Mouse (Mus musculus) heart, adult 18-20 months (tissue): ENCODE measurements around the gene Reck. TPM values are rescaled to one million over a fixed set of nuclear protein-coding genes. Genes with fewer than 3 reads are reported as not detected.

Experiments used
- DNase-seq, 2 experiments: peaks; one replicate each; pipeline ENCODE4 v3.0.0; 2021 to 2022; ENCODE audit warnings: mixed read lengths in 1 of 2
- total RNA-seq, 2 experiments: library from RNA; stranded (reverse); gene quantifications; 2 replicates each; pipeline ENCODE4 v1.2.3; 2021

Reck gene
- total RNA-seq, 2 experiments from 2014 or later, result 4.3 to 5.1 TPM

- peak; percentile 48 to 77 for DNase-seq
Measured at GRCm38 (mm10) chr4:43906443-43906842, 31.1 kb downstream of the Reck start.

DNA sequence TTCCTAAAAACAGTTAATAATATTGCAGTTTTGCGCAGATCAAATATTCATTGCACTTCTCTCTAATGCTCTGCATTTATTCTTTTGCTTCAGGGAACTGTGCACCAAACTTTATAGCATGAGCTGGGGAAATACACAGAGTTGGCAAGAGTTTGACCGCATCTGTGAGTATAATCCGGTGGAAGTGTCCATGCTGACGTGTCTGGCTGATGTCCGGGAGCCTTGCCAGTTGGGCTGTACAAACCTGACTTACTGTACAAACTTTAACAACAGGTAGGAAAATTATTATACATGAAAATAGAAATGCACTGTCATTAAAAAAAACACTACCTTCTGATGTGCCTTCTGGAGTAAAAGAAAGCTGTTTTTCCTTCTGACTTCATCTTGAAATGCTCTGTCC is 42.9 kb downstream of the Reck start:
- DNase-seq, result no peak

DNA sequence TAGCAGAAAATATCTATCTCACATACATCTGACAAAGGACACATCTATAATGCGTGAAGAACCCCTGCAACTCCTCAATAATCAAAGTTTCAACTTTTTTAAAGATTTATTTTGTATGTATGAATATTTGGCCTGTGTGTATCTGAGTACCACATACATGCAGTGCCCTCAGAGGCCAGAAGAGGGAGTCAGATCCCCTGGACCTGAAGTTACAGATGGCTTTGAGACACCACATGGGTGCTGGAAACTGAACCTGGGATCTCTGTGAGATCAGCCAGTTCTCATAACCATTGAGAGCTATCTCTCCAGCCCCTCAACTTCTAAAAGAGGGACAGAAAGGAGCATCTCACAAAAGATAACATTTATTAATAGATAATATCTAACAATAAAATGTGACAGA is 45.3 kb downstream of the Reck start:
- no peak for DNase-seq

- no peak for DNase-seq
Measured at GRCm38 (mm10) chr4:43925125-43925524, 49.8 kb downstream of the Reck start.

- DNase-seq, result peak; percentile 83 to 92
Measured at GRCm38 (mm10) chr4:43925779-43926178, 50.4 kb downstream of the Reck start.

DNA sequence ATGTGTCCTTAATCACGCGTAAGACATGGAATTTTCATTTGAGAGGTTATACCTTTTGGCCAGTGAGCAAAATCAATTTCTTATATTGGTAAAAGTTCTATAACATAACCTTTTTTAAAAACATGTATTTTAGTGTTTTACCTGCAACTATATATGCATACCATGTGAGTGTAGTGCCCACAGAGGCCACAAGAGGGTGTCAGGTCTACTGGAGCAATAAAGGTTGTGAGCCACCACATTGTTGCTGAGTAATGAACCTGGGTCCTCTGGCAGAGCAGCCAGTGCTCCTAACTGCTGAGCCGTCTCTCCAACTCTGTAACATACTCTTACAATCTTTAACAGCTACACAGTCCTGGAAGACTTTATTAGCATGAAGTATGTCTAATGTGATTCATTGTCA is 52.5 kb downstream of the Reck start:
- peak in 1 of 2 experiments; percentile 23 for DNase-seq

DNA sequence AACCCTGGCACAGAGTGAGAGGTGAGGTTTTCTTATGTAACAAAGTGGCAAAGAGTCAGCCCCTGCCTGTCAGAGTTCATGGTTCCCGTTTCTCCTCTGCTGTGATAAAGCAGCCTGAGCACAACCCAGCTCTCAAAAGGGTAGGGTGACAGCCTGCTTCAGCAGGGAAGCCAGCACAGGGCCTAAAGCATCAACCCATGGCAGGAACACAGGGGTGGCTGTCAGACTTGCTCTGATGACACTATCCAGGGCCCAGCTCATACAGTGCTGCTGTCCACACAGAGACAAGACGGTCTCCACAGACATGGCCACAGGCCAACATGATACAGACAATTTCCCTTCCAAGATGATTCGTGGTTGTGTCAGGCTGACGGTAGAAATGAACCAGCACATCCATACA is 56.5 kb downstream of the Reck start:
- no peak for DNase-seq

- DNase-seq, result no peak
Measured at GRCm38 (mm10) chr4:43936186-43936585, 60.9 kb downstream of the Reck start.

DNA sequence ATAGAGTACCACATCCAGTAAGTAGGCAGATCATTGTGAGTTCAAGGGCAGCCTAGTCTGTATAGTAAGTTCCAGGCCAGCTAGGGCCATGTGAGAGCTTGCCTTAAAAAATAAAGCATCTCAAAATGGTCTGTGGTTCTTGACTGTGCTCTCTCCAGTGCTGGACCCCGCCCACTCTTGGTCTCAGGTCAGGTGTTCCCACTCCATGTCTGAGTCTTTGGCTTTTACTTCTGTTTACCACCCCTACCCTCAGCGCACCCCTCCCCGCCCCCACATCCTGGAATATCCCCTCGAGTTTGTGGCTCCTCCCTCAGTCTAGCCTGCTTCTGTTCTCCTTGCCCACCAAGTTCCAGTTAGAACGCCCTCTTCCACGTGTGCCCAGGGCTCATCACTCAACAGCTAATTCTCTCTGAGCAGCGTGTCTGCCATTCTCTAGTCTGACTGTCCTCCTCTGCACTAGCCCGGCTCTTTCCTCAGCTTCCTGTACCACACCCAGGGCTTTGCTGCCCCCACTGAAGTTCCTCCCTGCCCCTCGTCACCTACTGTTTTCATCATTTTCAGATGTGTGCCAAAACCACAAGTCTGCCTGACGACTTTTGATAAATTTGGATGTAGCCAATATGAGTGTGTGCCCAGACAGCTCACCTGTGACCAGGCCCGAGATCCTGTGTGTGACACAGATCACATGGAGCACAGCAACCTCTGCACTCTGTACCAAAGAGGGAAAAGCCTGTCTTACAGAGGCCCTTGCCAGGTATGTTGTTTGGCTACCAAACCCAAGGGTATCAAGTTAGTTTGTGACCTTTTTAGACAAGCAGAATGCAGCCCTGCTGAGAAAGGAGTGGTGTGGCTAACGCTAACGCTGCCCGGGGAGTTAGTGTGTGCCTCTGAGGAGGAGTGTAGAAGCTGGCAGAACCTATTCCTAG is 61.7 kb downstream of the Reck start:
- DNase-seq, result no peak

GRCm38 (mm10) chr4:43941315-43941714 is 66.0 kb downstream of the Reck start:
- no peak for DNase-seq

DNA sequence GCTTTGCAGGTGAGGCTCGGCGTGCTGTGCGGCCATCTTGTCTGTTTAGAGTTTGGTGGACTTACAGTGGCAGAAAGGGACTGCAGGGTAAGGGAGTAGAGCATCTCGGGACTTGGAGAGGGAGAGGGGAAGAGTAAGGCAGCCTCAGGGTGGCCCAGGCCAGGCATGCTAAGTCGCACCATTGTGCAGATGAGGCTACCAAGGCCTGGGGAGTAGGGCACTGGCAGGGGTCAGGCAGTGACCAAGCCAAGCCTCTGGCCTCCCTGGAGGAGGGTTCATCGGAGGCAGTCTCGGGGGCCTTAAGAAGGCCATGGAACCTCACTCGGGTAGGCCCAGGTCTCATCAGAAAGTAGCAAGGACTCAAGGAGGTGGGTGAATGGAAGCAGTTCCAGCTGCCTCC is 67.1 kb downstream of the Reck start:
- no peak for DNase-seq

GRCm38 (mm10) chr4:43947571-43947970 is 72.2 kb downstream of the Reck start:
- DNase-seq, result no peak

GRCm38 (mm10) chr4:43957292-43957845 is 82.0 kb downstream of the Reck start, which contains the start of gene Glipr2:
Glipr2 (plus strand) TSS chr4:43957401.
- DNase-seq, result peak; percentile 84 to 89

- DNase-seq, result peak; percentile 54 to 79
Measured at GRCm38 (mm10) chr4:43957846-43958461, 82.6 kb downstream of the Reck start.

DNA sequence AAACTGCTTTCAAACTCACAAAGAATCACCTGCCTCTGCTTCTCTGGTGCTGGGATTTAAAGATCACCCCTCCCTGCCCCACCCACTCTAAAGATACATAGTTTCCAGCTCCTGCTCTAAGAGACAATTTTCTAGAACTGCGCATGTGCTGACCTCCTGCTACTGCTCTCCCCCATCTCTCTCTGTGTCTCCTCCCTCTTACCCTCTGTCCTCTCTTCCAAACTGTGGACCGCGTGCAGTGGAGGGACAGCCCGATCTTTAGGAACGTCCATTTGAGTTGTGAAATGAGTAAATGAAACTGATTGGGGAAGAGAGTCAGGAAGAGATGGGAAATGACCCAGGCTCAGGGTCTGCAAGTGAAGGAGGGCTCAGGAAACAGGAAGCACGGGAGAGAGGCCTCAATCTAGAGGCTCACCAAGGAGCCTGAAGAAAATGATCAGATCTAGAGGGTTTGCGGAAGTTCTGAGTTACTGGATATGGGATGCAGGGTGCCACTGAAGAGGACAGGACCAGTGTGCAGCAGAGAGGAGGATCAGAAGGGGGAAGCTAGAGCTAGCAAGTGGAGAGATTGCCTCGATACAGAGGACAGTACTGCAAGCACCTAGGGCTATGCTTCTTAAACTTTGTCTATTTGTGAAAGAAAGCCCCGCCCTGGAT is 84.3 kb downstream of the Reck start:
- peak in 1 of 2 experiments; percentile 27 for DNase-seq

- DNase-seq, result no peak
Measured at GRCm38 (mm10) chr4:43960207-43960606, 84.9 kb downstream of the Reck start.

DNA sequence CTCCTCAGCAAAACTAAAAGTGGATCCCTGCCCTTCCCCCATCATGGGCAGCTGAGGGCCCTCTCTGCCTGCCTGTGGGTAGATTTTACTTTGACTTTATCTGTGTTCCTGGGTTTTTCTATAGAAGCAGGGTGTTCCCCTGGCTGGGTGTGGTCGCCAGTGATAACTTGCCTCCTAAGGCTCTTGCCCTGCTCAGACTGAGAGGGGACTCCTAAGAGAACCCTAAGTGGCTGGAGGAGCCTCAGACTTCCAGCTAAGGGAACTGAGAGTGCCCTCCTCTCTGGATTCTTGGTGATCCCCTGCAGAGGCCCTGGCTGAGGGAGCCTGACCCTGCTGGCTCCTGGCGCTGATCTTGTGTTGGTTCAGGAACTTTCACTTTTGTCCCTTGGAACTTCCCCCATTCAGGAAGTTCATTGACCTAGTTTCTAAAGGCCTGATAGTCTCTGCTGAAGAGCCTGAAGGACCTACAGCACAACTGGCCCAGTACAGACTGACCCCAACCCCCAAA is 89.0 kb downstream of the Reck start:
- DNase-seq, result peak; percentile 57 to 71

DNA sequence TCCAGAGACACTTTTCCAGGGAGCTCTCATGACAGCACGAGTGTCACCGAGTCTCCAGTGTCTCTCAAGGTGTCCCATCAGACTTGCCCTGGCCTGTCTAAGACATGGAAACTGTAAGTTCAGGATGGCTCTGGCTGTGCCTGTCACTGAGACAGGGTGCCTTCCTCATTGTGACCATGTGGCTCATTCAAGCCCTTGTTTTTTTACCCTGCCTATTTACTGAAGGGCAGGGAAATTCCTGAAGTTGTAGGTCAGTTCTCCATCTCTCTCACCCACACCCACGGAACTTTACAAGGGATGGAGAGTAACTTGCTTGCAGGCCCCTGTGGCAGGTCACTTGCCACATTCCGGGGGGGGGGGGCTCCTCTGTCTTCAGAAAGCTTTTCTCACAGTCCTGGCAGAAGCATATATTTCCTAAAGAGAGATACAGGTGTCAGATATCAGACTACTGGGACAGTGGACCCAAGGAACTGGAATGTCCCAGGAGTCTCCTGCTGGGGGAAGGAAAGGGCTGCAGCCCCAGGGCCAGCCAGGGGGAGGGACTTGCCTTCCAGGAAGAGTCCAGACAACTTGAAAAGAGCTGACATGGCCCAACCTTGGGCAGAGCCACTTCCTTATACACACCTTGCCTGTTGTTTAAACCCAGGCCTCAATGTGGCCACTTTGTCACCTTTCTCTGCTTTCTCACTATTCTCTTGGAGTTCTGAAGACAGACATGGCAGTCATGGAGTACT is 89.8 kb downstream of the Reck start:
- DNase-seq, result peak in 1 of 2 experiments; percentile 10

- DNase-seq, result peak; percentile 31 to 55
Measured at GRCm38 (mm10) chr4:43965856-43966535, 90.7 kb downstream of the Reck start.

- peak; percentile 77 to 85 for DNase-seq
Measured at GRCm38 (mm10) chr4:43968650-43969049, 93.3 kb downstream of the Reck start.

- DNase-seq, result peak in 1 of 2 experiments; percentile 20
Measured at GRCm38 (mm10) chr4:43969373-43969772, 94.0 kb downstream of the Reck start.
